Mouse (Mus musculus) forebrain, embryonic 15.5 days (tissue): ENCODE results near the gene Slc16a11. TPM values are rescaled to one million over a fixed set of nuclear protein-coding genes. Genes with fewer than 3 reads are reported as not detected.

ENCODE experiments used
- microRNA counts: library from miRNA; unstranded; fragments of <30 nt; microRNA quantifications from one replicate; lab custom pipeline; 2016
- microRNA-seq: library from miRNA; unstranded; fragments of <30 nt; microRNA quantifications from one replicate; pipeline ENCODE4, GENCODE M21; 2016
- polyA plus RNA-seq: library from polyadenylated mRNA; unstranded; fragments of >200 nt; fragmentation: Nextera tagmentation; extraction: Ambion mirVana; gene quantifications from 2 replicates; pipeline ENCODE4 v1.2.1, GENCODE M21; 2015

Slc16a11 gene
- polyA plus RNA-seq, 1 experiment from 2014 or later: 3.6 TPM

MicroRNA genes within 50 kb of the gene (microRNA counts, 519-probe panel; counts per million panel counts)
- microRNA mmu-miR-195 (lab: Ali Mortazavi, UCI) (not detected), microRNA mmu-miR-497 (lab: Ali Mortazavi, UCI) (2,266 counts per million, percentile 41 among the panel's probes with 10 or more counts)

Small RNA genes lying within 50 kb of the gene (microRNA-seq; reads per million reads assigned to microRNA genes)
- gene Mir195a (537 reads per million, percentile 73 among the genes with 10 or more reads in this experiment), gene Mir497 (not detected), gene Mir497b (not detected)

Other genes with a start within 250 kb of the Slc16a11 start
- 0.28 and 0.56 TPM in 2 replicates for gene Cldn7, start 248.0 kb upstream of the Slc16a11 start, polyA plus RNA-seq
- 18.4 and 20.8 TPM in 2 replicates for gene Ctdnep1, start 231.6 kb upstream of the Slc16a11 start, polyA plus RNA-seq
- 170 and 171 TPM in 2 replicates for gene Elp5, start 230.2 kb upstream of the Slc16a11 start, polyA plus RNA-seq
- gene Gabarap, start 221.6 kb upstream of the Slc16a11 start, polyA plus RNA-seq: 610 and 626 TPM in 2 replicates
- 71.5 and 75.6 TPM in 2 replicates for gene Phf23, start 217.0 kb upstream of the Slc16a11 start, polyA plus RNA-seq
- gene Dvl2, start 212.2 kb upstream of the Slc16a11 start, polyA plus RNA-seq: 35.3 and 37.5 TPM in 2 replicates
- 57.0 and 60.7 TPM in 2 replicates for gene Acadvl, start 197.3 kb upstream of the Slc16a11 start, polyA plus RNA-seq
- 27.8 and 29.8 TPM in 2 replicates for gene Dlg4, start 195.8 kb upstream of the Slc16a11 start, polyA plus RNA-seq
- 1.8 and 2.0 TPM in 2 replicates for gene Asgr1, start 158.7 kb upstream of the Slc16a11 start, polyA plus RNA-seq
- gene Asgr2, start 120.1 kb upstream of the Slc16a11 start, polyA plus RNA-seq: not detected in 2 replicates
- gene Mgl2, start 82.4 kb upstream of the Slc16a11 start, polyA plus RNA-seq: 0.56 and 0.64 TPM in 2 replicates
- 0.73 and 0.75 TPM in 2 replicates for gene Clec10a, start 56.6 kb upstream of the Slc16a11 start, polyA plus RNA-seq
- 14.9 and 17.7 TPM in 2 replicates for gene Slc16a13, start 8.3 kb downstream of the Slc16a11 start, polyA plus RNA-seq
- 5.7 and 6.1 TPM in 2 replicates for gene Bcl6b, start 17.0 kb downstream of the Slc16a11 start, polyA plus RNA-seq
- gene 0610010K14Rik, start 25.2 kb downstream of the Slc16a11 start, polyA plus RNA-seq: 191 and 199 TPM in 2 replicates
- gene Gm21988, start 27.1 kb downstream of the Slc16a11 start, polyA plus RNA-seq: 12.9 and 13.0 TPM in 2 replicates
- 271 and 278 TPM in 2 replicates for gene Rnasek, start 27.1 kb downstream of the Slc16a11 start, polyA plus RNA-seq
- 0.66 and 0.79 TPM in 2 replicates for gene Alox12, start 42.6 kb downstream of the Slc16a11 start, polyA plus RNA-seq
- not detected in 2 replicates for gene Alox12e, start 109.9 kb downstream of the Slc16a11 start, polyA plus RNA-seq
- not detected in 2 replicates for gene Alox15, start 139.3 kb downstream of the Slc16a11 start, polyA plus RNA-seq
- gene Pelp1, start 197.3 kb downstream of the Slc16a11 start, polyA plus RNA-seq: 33.4 and 37.2 TPM in 2 replicates
- gene Arrb2, start 219.9 kb downstream of the Slc16a11 start, polyA plus RNA-seq: 38.1 and 38.4 TPM in 2 replicates
- 40.2 and 45.0 TPM in 2 replicates for gene Med11, start 239.2 kb downstream of the Slc16a11 start, polyA plus RNA-seq
- 0.52 and 0.56 TPM in 2 replicates for gene Zmynd15, start 246.7 kb downstream of the Slc16a11 start, polyA plus RNA-seq
- 1.4 and 1.9 TPM in 2 replicates for gene Cxcl16, start 247.2 kb downstream of the Slc16a11 start, polyA plus RNA-seq